Mouse (Mus musculus): ENCODE results near the gene Gm2a.

DNA sequence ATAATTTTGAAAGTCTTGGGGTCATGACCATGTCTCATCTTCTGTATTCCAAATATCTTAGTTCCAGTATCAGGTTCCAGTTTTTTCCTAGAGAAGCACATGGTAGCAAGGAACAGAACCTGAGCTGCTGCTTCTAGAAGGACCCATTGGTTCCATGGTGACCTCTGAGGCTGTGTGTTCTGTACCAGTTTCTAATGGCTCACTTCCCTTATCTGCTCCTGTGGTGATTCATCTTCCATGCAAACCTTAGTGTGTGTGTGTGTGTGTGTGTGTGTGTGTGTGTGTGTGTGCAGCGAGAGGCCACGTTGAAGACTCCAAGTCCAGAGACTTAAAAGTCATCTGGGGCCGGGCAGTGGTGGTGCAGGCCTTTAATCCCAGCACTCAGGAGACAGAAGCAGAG lies 18.1 kb downstream of the Gm2a start:
- TF ChIP-seq E2F4 (IDR thresholded peaks at IDR 0.05; ENCODE audit: insufficient read depth): no peak
- TF ChIP-seq POLR2A (IDR thresholded peaks at IDR 0.05; ENCODE audit: insufficient read length, low read depth): no peak
- TF ChIP-seq MYOG (IDR thresholded peaks at IDR 0.05; ENCODE audit: control insufficient read depth in 1 of 3, insufficient read depth in 1 of 3, insufficient read length in 2 of 3, low read depth in 2 of 3): no peak
- no peak for TF ChIP-seq TCF3 (IDR thresholded peaks at IDR 0.05; ENCODE audit: insufficient read length, low read depth)
- no peak for TF ChIP-seq MAX (IDR thresholded peaks at IDR 0.05; ENCODE audit: low read depth)
- no peak for TF ChIP-seq TCF12 (IDR thresholded peaks at IDR 0.05; ENCODE audit: insufficient read depth, poor library complexity, severe bottlenecking)
- TF ChIP-seq REST (IDR thresholded peaks at IDR 0.05; ENCODE audit: insufficient read depth, insufficient read length): no peak

Measured in myocyte (in vitro differentiated cells).